Mouse (Mus musculus) liver, postnatal 0 days (tissue): Measurements from ENCODE around the gene Kantr. TPM values are rescaled to one million over a fixed set of nuclear protein-coding genes. Genes with fewer than 3 reads are reported as not detected.
A peak's percentile ranks its signal among the peaks of the same experiment; 100 is the strongest.
"Not testable (repeated sequence)": the region's sequence is repeated elsewhere in the genome, so short reads cannot be mapped to it uniquely, and the experiment has no call there.

Source experiments
- ATAC-seq: fragments of 200-750 bp; cut with Nextera tagmentation; 2 replicates; pipeline ENCODE4 v1.8.0; 2017; ENCODE audit warnings: mild to moderate bottlenecking, moderate library complexity
- DNase-seq: peaks from one replicate; pipeline ENCODE4 v3.0.0-alpha.2; 2016
- H3K27ac ChIP-seq: fragments of 300-500 bp; sonication (generic); 2 replicates; pipeline ENCODE4 v1.5.1; 2014; ENCODE audit warnings: antibody characterized with exemption, moderate library complexity, mild to moderate bottlenecking, low read depth
- H3K27me3 ChIP-seq: fragments of 300-500 bp; sonication (generic); 2 replicates; pipeline ENCODE4 v1.6.1; 2014; ENCODE audit warnings: low read length, control low read depth, mixed read lengths; ENCODE audit not compliant: insufficient read depth
- H3K36me3 ChIP-seq: fragments of 300-500 bp; sonication (generic); replicated peaks from 2 replicates; pipeline ENCODE4 v1.6.1; 2014; ENCODE audit warnings: mild to moderate bottlenecking, control low read depth, low read length, moderate library complexity, mixed read lengths; ENCODE audit not compliant: insufficient read depth
- H3K4me1 ChIP-seq: fragments of 300-500 bp; sonication (generic); 2 replicates; pipeline ENCODE4 v1.6.1; 2014; ENCODE audit warnings: antibody characterized with exemption, mild to moderate bottlenecking, control low read depth; ENCODE audit not compliant: insufficient read depth
- H3K4me2 ChIP-seq: fragments of 300-500 bp; sonication (generic); 2 replicates; pipeline ENCODE4 v1.6.1; 2014; ENCODE audit warnings: low read depth, mild to moderate bottlenecking, low read length, moderate library complexity, mixed read lengths
- H3K4me3 ChIP-seq: fragments of 300-500 bp; sonication (generic); 2 replicates; pipeline ENCODE4 v1.5.1; 2014; ENCODE audit warnings: low read depth, low read length
- H3K9ac ChIP-seq: fragments of 300-500 bp; sonication (generic); replicated peaks from 2 replicates; pipeline ENCODE4 v1.6.1; 2014; ENCODE audit warnings: mild to moderate bottlenecking, moderate library complexity
- H3K9me3 ChIP-seq: fragments of 300-500 bp; sonication (generic); 2 replicates; pipeline ENCODE4 v1.6.1; 2016; ENCODE audit warnings: mild to moderate bottlenecking, control low read depth, low read length, mixed read lengths
- CTCF ChIP-seq: sonication (generic); IDR thresholded peaks from 2 replicates; pipeline ENCODE4 v1.5.1; 2016; ENCODE audit warnings: antibody characterized with exemption, low read depth
- EP300 ChIP-seq: IDR thresholded peaks from 2 replicates; pipeline ENCODE4 v1.6.1; 2016; ENCODE audit warnings: antibody characterized with exemption, low read depth, mild to moderate bottlenecking
- WGBS: fragments of 180-500 bp; shearing (Covaris S2); extraction: QIAGEN DNeasy Blood & Tissue Kit; methylation state at CpG from one replicate; pipeline ENCODE4 v1.1.7; 2014; ENCODE audit not compliant: insufficient replicate concordance; 5-methylcytosine and 5-hydroxymethylcytosine counted together
- polyA plus RNA-seq: library from polyadenylated mRNA; unstranded; fragments of >200 nt; fragmentation: Nextera tagmentation; extraction: Ambion mirVana; gene quantifications from 2 replicates; pipeline ENCODE4 v1.2.1, GENCODE M21; 2015

Kantr gene
- polyA plus RNA-seq, 1 experiment from 2014 or later, result 2.4 TPM

GRCm38 (mm10) chrX:152346587-152346986, 19.3 kb upstream of the Kantr start:
- no peak overlapping the region for H3K9ac ChIP-seq
- H3K4me2 ChIP-seq, result no peak overlapping the region
- H3K4me1 ChIP-seq, result no peaks in the 10 kb centered on the region
- ATAC-seq, result no peak
- DNase-seq, result no peak
- WGBS, result 81% methylated on average over 15 of the region's 15 CpGs
- no peak for TF ChIP-seq CTCF
- no peak for TF ChIP-seq EP300
- no peak overlapping the region for H3K4me3 ChIP-seq
- 0 out of 2 replicates have a peak, but pooled peaks cover 2% of the 10 kb centered on the region for H3K27me3 ChIP-seq
- no peak overlapping the region for H3K27ac ChIP-seq
- H3K36me3 ChIP-seq, result no peaks in the 10 kb centered on the region
- H3K9me3 ChIP-seq, result no peaks in the 10 kb centered on the region

DNA sequence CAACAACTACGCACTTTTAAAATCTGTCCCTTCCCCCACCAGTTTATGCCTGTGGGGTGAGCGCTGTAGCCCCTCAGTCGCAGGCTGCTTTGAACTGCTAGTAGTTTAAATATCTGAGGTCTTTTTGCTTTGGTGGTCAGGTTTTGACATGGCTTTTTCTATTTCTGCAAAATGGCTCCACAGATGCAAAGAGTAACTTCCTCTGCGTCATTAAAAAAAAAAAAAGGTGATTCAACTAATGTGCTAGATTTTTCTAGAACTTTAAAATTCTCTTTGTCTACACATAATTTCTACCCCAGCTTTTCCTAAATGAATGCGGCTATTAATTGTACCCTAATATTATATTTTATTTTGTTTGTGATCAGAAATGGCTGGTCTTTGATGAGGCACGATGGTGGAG, 15.6 kb upstream of the Kantr start:
- no peak for DNase-seq
- Histone ChIP-seq H3K9me3 (no peaks in the 10 kb centered on the region), H3K4me1 (no peaks in the 10 kb centered on the region), H3K4me3 (peak overlapping the region; percentile 56), H3K36me3 (no peaks in the 10 kb centered on the region; the same call in 1 of the 2 replicates), H3K27ac (peak overlapping the region; percentile 76), H3K9ac (no peak overlapping the region; the same call in 1 of the 2 replicates), H3K27me3 (0 out of 2 replicates have a peak, but pooled peaks cover 14% of the 10 kb centered on the region), H3K4me2 (peak overlapping the region; percentile 84)
- no peak for ATAC-seq
- 32% methylated on average over 6 of the region's 6 CpGs for WGBS
- TF ChIP-seq EP300 (no peak), CTCF (no peak)

GRCm38 (mm10) chrX:152342358-152342901, 15.1 kb upstream of the Kantr start, which contains the start of gene Tspyl2:
TSS of gene Tspyl2 (minus strand) at chrX:152342425.
- Histone ChIP-seq H3K4me1 (no peaks in the 10 kb centered on the region), H3K36me3 (no peaks in the 10 kb centered on the region; the same call in 1 of the 2 replicates), H3K27me3 (0 out of 2 replicates have a peak, but pooled peaks cover 14% of the 10 kb centered on the region), H3K4me2 (peak within 1 kb of the TSS; percentile 84), H3K4me3 (peak within 1 kb of the TSS; percentile 56), H3K9me3 (no peaks in the 10 kb centered on the region), H3K27ac (peak within 1 kb of the TSS; percentile 76), H3K9ac (peak within 1 kb of the TSS; percentile 78)
- 14% methylated on average over 14 of the region's 27 CpGs for WGBS
- TF ChIP-seq EP300, result peak; percentile 57; the same call in 1 of the 2 replicates
- no peak for TF ChIP-seq CTCF
- DNase-seq (peak; percentile 89), ATAC-seq (peak; percentile 97)

DNA sequence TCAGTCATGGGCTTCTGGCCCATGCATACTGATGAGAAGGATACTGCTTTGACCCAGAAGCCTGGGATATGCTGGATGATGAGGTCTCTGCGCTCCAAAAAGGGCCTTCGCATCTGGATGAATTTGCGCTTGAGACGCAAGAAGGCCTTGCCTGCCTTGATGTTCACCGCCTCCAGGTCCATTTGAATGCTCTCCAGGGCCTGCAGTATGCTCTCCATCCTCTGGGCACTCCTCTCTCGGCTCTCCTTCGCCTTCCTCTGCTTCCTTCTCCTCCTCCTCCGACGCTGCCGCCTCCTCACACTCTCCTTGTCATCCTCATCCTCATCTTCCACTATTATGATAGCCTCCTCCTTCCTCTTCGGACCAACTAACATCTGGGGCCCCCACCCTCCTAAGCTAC, 14.2 kb upstream of the Kantr start:
- ATAC-seq, result no peak
- TF ChIP-seq EP300 (no peak), CTCF (no peak)
- 36% methylated on average over 11 of the region's 11 CpGs for WGBS
- H3K36me3 ChIP-seq, result no peaks in the 10 kb centered on the region; the same call in 1 of the 2 replicates
- H3K9me3 ChIP-seq, result no peaks in the 10 kb centered on the region
- H3K27me3 ChIP-seq, result 0 out of 2 replicates have a peak, but pooled peaks cover 14% of the 10 kb centered on the region
- H3K9ac ChIP-seq, result peak overlapping the region; percentile 78
- no peak for DNase-seq
- H3K4me1 ChIP-seq, result peaks cover 2% of the 10 kb centered on the region; the same call in 1 of the 2 replicates
- no peak overlapping the region for H3K27ac ChIP-seq
- H3K4me2 ChIP-seq, result peak overlapping the region; percentile 84
- H3K4me3 ChIP-seq, result peak overlapping the region; percentile 56

GRCm38 (mm10) chrX:152336546-152337332, 9.4 kb upstream of the Kantr start:
- peak; percentile 77 for DNase-seq
- H3K36me3 ChIP-seq, result no peaks in the 10 kb centered on the region; the same call in 1 of the 2 replicates
- peak overlapping the region; percentile 34; the same call in 1 of the 2 replicates for H3K27ac ChIP-seq
- H3K27me3 ChIP-seq, result 0 out of 2 replicates have a peak, but pooled peaks cover 12% of the 10 kb centered on the region
- TF ChIP-seq EP300 (no peak), CTCF (0 out of 2 replicates have a peak, but pooled peaks have one; percentile 7)
- peaks cover 2% of the 10 kb centered on the region; the same call in 1 of the 2 replicates for H3K4me1 ChIP-seq
- 20% methylated on average over 33 of the region's 33 CpGs for WGBS
- H3K4me2 ChIP-seq, result peak overlapping the region; percentile 62
- no peaks in the 10 kb centered on the region for H3K9me3 ChIP-seq
- ATAC-seq, result peak; percentile 98
- peak overlapping the region; percentile 32 for H3K4me3 ChIP-seq
- peak overlapping the region; percentile 38; the same call in 1 of the 2 replicates for H3K9ac ChIP-seq

DNA sequence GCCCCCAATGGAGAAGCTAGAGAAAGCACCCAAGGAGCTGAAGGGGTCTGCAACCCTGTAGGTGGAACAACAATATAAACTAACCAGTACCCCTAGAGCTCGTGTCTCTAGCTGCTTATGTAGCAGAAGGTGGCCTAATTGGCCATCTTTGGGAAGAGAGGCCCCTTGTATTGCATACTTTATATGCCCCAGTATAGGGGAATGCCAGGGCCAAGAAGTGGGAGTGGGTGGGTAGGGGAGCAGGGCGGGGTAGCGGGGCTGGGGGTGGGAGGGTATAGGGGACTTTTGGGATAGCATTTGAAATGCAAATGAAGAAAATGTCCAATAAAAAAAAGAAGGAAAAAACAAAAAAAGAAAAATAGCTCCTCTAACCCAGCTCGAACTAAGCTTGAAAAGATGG, 8.8 kb upstream of the Kantr start:
- H3K27me3 ChIP-seq, DNase-seq, H3K4me1 ChIP-seq, H3K9ac ChIP-seq, H3K36me3 ChIP-seq, H3K9me3 ChIP-seq, H3K27ac ChIP-seq: not testable (repeated sequence)
- ATAC-seq, result peak; percentile 6; the same call in 1 of the 2 replicates
- peak overlapping the region; percentile 62 for H3K4me2 ChIP-seq
- H3K4me3 ChIP-seq, result peak overlapping the region; percentile 32
- WGBS, result 41% methylated on average over 4 of the region's 4 CpGs

- not testable (repeated sequence) for ATAC-seq, DNase-seq, H3K4me3 ChIP-seq, H3K9me3 ChIP-seq, H3K27me3 ChIP-seq, H3K9ac ChIP-seq, H3K36me3 ChIP-seq, H3K27ac ChIP-seq, H3K4me1 ChIP-seq, H3K4me2 ChIP-seq
Measured at GRCm38 (mm10) chrX:152329400-152329799, 2.1 kb upstream of the Kantr start.
